Mouse (Mus musculus) skeletal muscle tissue, adult 2 months (tissue): ENCODE results near the gene 4930539E08Rik.
A peak's percentile ranks its signal among the peaks of the same experiment; 100 is the strongest.

ENCODE experiments used
- DNase-seq: peaks from one replicate; pipeline ENCODE4 v3.0.0-alpha.2; 2012; ENCODE audit warnings: low read depth, low spot score

The 4930539E08Rik gene

GRCm38 (mm10) chr17:28915060-28915628 lies at the start of gene 4930539E08Rik:
Gene 4930539E08Rik (minus strand): TSS chr17:28915324.
- no peak for DNase-seq

- no peak for DNase-seq
These were observed 46.5 kb upstream of the 4930539E08Rik start for GRCm38 (mm10) chr17:28961596-28961995.

DNA sequence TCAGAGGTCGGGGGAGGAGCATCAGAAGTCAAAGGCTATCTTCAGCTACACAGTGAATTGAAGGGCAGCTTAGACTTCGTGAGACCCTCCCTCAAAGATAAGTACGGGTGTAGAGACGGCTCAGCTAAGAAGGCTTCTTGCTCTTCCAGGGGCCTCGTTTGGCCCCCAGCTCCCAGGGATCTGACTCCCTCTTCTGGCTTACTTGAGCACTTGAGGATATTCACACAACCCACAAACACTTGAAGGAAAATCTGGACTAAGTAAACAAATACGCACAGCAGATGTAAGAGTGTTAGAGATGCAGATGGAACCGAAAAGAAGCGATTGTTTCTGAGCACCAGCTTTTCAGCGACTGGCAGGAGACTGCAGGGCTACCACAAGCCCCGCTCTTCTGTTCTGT lies 45.5 kb upstream of the 4930539E08Rik start:
- no peak for DNase-seq

- no peak for DNase-seq
These were observed 39.3 kb upstream of the 4930539E08Rik start for GRCm38 (mm10) chr17:28954416-28954815.

- DNase-seq, result no peak
These were observed 38.1 kb upstream of the 4930539E08Rik start for GRCm38 (mm10) chr17:28953251-28953650.

DNA sequence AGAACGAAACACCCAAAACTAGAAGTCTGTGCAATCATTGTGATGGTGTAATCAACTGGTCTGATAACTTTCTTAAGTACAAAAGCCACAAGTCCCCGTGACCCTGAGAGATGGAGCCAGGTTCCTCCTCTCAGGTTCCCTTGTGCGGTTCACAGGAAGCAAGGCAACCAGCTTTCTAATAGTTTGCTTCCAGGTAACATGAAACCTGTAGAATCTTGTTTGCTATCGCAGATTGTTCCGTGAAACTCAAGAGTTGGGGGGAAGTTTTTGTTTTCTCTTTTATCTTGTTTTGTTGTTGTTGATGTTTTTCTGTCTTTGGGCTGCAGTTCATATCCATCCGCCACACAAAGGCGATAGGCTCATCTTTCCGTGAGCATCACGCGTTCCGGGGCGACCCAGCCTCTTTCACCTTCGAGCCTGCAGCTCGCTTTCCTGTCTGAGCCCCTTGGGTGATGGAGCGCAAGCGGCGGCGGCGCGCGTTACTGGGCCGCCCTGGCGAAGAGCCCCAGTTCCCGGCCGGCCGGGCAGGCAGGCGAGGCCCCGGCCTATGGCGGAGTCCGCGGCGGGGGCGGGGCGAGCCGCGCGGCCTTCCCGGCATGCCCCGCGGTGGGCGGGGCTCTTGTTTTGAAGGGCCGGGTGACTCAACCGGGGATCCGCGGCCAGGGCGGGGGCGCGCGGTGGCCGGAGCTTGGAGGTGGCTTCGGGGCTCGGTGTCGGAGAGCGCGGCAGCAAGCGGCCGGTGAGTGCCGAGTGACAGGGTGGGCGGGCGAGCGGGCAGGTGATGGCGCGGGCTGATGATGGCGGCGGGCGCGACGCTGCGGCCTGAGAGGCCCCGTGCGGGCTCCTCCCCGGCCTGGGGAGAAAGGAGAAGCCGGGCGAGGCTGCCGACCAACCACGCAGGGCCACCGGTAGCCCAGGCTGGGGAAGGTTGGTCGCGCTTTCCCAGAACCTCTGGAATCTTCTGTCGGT lies 37.0 kb upstream of the 4930539E08Rik start, which contains the start of gene Kctd20:
Gene Kctd20, plus strand, starts transcription at position 120 of the 969 bp plus-strand sequence.
- peak; percentile 88 for DNase-seq

- DNase-seq, result no peak
These were observed 35.6 kb upstream of the 4930539E08Rik start for GRCm38 (mm10) chr17:28950751-28951150.

DNA sequence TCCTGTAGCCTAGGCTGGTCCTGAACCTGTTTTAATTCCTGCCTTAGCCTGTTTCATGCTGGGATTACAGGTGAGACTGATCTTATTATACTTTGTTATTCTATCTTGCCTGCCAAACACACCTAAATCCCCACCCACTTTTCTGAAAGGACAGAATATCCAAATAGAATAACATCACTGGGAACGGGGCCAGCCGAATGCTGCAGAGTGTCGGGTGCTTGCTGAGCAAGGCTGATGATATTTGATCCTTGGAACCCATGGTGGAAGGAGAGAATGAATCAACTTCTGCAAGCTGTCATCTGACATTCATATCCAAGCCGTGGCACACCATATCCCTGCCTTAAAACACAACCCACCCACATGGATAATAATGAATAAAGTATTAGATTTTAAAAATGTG lies 33.5 kb upstream of the 4930539E08Rik start:
- DNase-seq, result peak; percentile 44

GRCm38 (mm10) chr17:28947011-28947939 lies 32.2 kb upstream of the 4930539E08Rik start:
- no peak for DNase-seq

- no peak for DNase-seq
These were observed 29.4 kb upstream of the 4930539E08Rik start for GRCm38 (mm10) chr17:28944481-28944880.

GRCm38 (mm10) chr17:28943740-28944139 lies 28.6 kb upstream of the 4930539E08Rik start, which contains the start of gene Pxt1:
Gene Pxt1 (minus strand): TSS chr17:28943840.
- DNase-seq, result no peak

DNA sequence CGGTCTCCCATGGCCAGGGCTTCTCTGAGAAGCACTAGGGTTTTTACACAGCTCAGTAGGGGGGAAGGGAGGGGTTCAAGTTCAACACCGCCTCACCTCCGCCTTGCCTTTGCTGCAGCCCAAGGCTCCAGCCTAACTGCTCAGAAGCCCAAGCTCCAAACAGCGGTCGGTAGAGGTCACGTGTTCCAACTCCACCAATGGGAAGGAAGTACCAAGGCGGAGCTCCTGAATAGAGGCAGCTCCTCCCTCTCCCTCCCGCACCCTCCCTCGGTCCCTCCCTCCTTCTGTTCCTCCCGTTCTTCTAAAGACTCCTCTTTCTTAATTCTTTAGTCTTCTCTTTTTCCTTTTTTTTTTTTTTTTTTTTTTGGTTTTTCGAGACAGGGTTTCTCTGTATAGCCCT lies 27.0 kb upstream of the 4930539E08Rik start:
- no peak for DNase-seq

DNA sequence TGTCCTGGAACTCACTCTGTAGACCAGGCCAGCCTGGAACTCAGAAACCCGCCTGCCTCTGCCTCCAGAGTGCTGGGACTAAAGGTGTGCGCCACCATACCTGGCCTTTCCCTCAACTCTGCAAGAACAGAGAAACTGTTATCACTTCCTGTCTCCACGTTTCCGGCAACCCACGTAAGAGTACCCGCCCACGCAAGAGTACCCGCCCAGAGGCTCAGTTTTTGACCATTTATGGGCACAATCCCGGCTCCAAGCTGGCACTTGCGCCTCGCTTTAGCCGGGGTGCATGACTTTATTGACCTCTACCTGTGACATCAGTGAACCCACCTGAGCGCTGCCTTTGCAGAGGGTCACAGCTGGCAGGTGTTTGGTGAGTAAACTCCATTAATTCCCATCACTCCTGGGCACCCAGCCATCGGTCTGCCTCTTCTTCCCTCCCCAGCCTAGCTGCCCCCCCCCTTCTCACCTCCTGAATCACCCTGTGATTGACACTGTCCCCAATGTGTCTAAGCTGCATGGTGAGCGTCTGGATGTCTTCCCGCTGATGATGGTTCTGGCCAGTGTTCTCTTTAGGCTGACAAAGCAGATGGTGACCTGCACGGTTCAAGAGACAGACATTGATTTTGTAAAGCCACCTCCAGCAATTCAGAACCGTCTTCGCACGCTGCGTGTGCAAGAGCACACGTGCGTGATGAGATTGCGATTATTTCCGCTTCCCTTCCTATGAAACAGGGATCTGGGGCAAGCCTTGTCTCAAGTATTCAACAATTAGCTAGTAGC lies 25.8 kb upstream of the 4930539E08Rik start:
- no peak for DNase-seq

- DNase-seq, result no peak
These were observed 21.7 kb upstream of the 4930539E08Rik start for GRCm38 (mm10) chr17:28936622-28937345.

DNA sequence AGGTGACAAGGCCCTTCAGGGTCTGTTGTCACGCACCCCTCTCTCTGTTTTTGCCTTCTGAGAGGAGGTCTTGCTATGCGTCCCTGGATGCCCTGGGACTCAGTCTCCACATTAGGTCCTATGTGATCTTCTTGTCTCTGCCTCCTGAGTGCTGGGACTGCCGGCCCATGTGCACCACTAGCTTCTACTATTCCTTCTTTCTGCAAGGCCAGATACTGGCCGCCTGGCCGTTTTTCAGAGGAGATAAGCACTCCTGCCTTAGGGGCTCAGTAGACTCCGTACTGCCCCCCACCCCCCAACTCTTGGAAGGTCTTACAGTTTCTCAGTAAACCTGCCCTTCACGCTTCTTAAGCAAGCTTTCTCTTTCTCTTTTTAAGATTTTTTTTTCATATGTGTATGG lies 21.0 kb upstream of the 4930539E08Rik start:
- DNase-seq, result no peak

DNA sequence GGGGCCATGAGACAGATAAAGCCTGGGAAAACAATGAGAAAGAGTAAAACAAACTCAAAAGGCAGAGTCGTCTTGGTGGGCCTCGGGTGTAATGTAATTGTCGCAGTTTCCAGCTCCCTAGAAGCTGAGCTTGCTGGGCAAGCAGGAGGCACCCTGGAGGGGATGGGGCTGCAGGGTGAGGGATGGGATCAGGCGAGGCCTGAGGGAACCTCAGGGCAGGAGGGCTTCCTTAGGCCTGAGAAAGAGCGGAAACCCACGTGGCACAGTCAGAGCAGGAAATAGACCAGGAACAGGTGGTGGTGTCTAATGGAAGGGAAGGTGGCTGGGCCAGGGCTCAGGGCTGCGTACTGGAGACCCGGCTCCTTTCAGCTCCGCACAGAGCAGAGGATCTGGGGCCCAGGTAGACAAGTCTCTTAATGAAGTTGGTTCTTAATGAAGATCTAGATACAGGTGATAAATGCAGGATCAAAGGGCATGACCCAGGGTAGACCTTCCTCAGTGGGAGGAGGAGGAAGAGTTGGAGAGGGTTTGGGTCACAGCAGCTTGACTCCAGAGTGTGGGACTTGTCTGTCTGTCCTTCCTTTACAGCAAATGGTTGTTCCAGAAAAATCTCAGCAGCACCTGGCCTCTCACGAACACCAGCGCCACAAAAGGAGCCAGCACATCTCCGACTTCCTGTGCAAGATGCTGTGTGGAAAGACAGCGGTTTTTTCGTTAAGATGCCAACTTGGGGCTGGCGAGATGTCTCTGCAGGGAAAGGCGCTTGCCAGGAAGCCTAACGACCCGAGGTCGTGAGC lies 19.2 kb upstream of the 4930539E08Rik start:
- DNase-seq, result no peak

DNA sequence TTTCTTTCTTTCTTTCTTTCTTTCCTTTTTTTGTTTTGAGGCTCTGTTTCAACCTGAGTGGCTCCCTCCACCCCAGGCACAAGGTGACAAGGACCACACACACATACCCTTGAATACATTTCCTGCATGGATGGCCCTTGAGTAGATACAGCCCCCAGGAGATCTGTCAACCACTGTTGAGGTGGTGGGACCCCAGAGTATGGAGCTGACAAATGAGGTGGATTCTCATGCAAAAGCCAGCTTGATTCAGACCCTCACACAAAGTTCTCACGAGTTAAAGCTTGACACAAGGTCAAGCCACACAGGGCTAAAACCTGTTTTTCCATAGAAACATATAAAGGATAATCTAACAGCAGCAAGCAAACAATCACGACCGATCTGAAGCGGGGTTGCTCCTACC lies 17.1 kb upstream of the 4930539E08Rik start:
- DNase-seq, result no peak

DNA sequence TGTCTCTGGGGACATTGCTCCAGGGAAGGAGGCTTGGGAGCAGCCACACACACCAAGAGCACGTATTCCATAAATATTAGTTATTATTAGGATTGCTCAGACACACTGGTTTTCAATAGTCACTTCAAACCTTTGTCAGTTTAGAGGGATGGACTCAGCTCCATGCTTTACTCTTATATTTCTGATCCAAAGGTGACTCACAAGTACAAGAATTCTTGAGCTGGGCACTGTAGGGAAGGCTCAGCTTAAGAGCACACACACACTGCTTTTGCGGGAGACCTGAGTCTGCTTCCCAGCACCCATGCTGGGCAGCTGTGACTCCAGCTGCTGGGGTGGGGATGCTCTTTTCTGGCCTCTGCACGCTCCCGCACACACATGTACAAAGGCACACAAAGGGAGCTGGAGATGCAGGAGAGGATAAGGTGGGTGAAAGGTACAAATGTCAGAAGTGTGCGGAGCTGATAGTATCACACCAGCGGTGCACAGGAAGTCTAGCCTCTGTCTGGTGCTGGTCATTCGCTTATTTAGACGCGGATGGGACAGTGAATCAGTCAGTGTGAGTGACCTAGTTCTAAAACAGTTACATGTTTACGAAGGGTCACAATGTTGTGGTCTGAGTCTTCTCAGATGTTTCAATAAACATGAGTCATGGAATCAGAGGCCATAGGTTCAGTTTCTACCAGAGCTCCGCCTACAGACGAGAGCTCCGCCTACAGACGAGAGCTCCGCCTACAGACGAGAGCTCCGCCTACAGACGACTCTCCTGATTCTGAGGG lies 16.5 kb upstream of the 4930539E08Rik start:
- no peak for DNase-seq
